Mouse (Mus musculus) embryo, embryonic 11.5 days (tissue): Measurements from ENCODE around the gene 2900026A02Rik.
A peak's percentile ranks its signal among the peaks of the same experiment; 100 is the strongest.

Experiments
- DNase-seq: peaks from one replicate; pipeline ENCODE4 v3.0.0-alpha.2; 2012; ENCODE audit warnings: low read depth, low spot score

Gene 2900026A02Rik

GRCm38 (mm10) chr5:113099546-113099945, 121.5 kb downstream of the 2900026A02Rik start:
- DNase-seq = peak; percentile 75

GRCm38 (mm10) chr5:113097551-113097950, 123.5 kb downstream of the 2900026A02Rik start:
- no peak for DNase-seq

GRCm38 (mm10) chr5:113095456-113095855, 125.6 kb downstream of the 2900026A02Rik start:
- DNase-seq = no peak

- DNase-seq = no peak
Observed at GRCm38 (mm10) chr5:113092406-113092805, 128.6 kb downstream of the 2900026A02Rik start.

- peak; percentile 38 for DNase-seq
Observed at GRCm38 (mm10) chr5:113091162-113091561, 129.9 kb downstream of the 2900026A02Rik start.

- DNase-seq = no peak
Observed at GRCm38 (mm10) chr5:113090750-113091149, 130.3 kb downstream of the 2900026A02Rik start.

- DNase-seq = no peak
Observed at GRCm38 (mm10) chr5:113090077-113090690, 130.9 kb downstream of the 2900026A02Rik start.

GRCm38 (mm10) chr5:113087465-113087864, 133.6 kb downstream of the 2900026A02Rik start:
- no peak for DNase-seq

- no peak for DNase-seq
Observed at GRCm38 (mm10) chr5:113086990-113087389, 134.0 kb downstream of the 2900026A02Rik start.

GRCm38 (mm10) chr5:113086439-113086838, 134.6 kb downstream of the 2900026A02Rik start:
- no peak for DNase-seq

- no peak for DNase-seq
Observed at GRCm38 (mm10) chr5:113085931-113086330, 135.1 kb downstream of the 2900026A02Rik start.

- DNase-seq = no peak
Observed at GRCm38 (mm10) chr5:113084309-113084708, 136.7 kb downstream of the 2900026A02Rik start.

- no peak for DNase-seq
Observed at GRCm38 (mm10) chr5:113082356-113083168, 138.5 kb downstream of the 2900026A02Rik start.

GRCm38 (mm10) chr5:113081439-113081838, 139.6 kb downstream of the 2900026A02Rik start, which contains the start of gene Crybb3:
Crybb3 (minus strand) TSS chr5:113081584.
- no peak for DNase-seq

GRCm38 (mm10) chr5:113081020-113081419, 140.0 kb downstream of the 2900026A02Rik start:
- no peak for DNase-seq

GRCm38 (mm10) chr5:113079783-113080182, 141.3 kb downstream of the 2900026A02Rik start:
- peak; percentile 29 for DNase-seq

GRCm38 (mm10) chr5:113078686-113079085, 142.3 kb downstream of the 2900026A02Rik start:
- DNase-seq = no peak

GRCm38 (mm10) chr5:113070017-113070416, 151.0 kb downstream of the 2900026A02Rik start, which contains the start of gene Crybb2:
Crybb2 (minus strand) TSS chr5:113070117.
- DNase-seq = no peak

GRCm38 (mm10) chr5:113054308-113054707, 166.7 kb downstream of the 2900026A02Rik start:
- peak; percentile 69 for DNase-seq

- no peak for DNase-seq
Observed at GRCm38 (mm10) chr5:113050581-113051185, 170.4 kb downstream of the 2900026A02Rik start.

- no peak for DNase-seq
Observed at GRCm38 (mm10) chr5:113049876-113050275, 171.2 kb downstream of the 2900026A02Rik start.
